Mouse (Mus musculus) C2C12 (cell line): ENCODE data around the gene Exo5.

Experiments
- MAX ChIP-seq: IDR thresholded peaks from one replicate; pipeline ENCODE4 v1.6.1; 2011; ENCODE audit warnings: mild to moderate bottlenecking, control low read depth
- USF1 ChIP-seq: IDR thresholded peaks from one replicate; pipeline ENCODE4 v1.6.1; 2011; ENCODE audit warnings: low read depth, mild to moderate bottlenecking, control low read depth, moderate library complexity

DNA sequence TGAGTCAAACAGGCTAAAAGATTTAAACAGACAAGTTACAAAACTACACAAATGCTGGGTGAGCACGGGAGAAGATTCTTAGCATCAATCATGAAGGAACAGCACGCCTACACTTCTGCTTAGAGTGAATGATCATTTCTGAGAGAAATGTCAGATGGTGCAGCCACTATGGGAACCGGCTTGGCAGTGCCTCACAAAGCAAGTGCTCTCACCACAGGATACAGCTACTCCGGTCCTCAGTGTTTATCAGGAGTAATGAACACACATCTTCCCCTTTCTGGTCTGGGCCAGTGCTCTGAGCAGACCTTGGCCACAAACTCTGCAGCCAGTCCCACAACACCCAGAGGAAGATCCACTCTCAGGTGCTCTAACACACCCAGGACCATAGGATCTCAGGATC is 20.3 kb downstream of the Exo5 start:
- TF ChIP-seq MAX (no peak), USF1 (no peak)
